ENCODE assay signal across 12 mouse cellular contexts in the genomic region with DNA sequence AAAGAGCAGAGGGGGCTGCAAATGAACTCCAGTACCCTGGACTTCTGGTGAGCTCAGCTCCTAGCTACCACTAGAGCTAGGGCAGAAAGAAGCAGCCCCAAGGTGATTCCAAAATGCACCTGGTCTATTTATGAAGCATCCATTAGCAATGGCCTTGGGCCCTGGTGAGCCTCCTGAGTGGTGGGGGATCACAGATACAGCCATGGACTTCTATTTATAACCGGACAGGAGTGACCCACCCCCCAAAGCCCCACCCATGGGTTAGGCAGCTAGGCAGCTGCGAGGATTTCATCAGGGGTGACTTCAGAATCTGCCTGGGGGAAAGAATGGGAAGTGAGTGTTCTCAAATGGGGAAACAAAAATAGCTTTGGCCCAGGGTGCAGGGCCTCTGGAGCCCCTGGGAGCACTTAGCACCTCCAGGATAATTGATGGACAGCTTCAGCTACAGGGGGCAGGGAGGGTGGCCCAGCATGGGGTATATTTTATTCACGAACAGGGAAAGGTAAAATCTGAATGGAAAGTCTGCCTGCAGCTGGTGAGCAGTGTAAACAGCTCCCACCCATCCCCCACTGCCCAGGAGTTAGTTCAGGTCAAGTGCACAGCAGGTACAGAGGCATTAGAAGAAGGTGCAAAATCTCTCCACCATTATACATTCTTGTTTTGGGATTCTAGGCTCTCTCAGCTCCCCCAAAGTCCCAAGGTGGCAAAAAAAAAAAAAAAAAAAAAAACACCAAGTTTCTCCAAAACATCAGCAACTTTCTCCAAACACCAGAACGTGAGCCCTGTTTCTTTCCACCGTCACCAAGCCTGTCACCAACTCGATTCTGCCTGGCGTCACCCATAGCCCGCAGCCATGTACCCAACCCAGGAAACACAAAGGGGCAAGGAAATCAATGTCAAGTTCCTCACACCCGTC.
A peak's percentile ranks its signal among the peaks of the same experiment; 100 is the strongest.
DNase-seq lines count a peak whose midpoint lies in the region; ATAC-seq lines count a peak whose summit lies in the region.
"Had no signal": no experiment of that assay in that cellular context is flagged by ENCODE, and none has a peak within 500 bp of the region (broad histone marks: within the 10 kb centered on the region; RNA-seq: fewer than 3 reads in every experiment).

No protein-coding gene starts in this region.

- no peaks in the 10 kb centered on the region for H3K36me3 ChIP-seq in hindbrain, embryonic 13.5 days
- no peaks in the 10 kb centered on the region for H3K36me3 ChIP-seq in hindbrain, embryonic 16.5 days (ENCODE audit: control insufficient read depth, insufficient read depth, low read length)
- no peaks in the 10 kb centered on the region for H3K36me3 ChIP-seq in kidney, embryonic 15.5 days
- H3K36me3 ChIP-seq in neural tube, embryonic 15.5 days: no peaks in the 10 kb centered on the region
- H3K36me3 ChIP-seq in forebrain, embryonic 16.5 days (ENCODE audit: control insufficient read depth, insufficient read depth): no peaks in the 10 kb centered on the region
- H3K36me3 ChIP-seq: embryonic facial prominence, embryonic 15.5 days had no signal

- WGBS in hindbrain, embryonic 13.5 days: 48% methylated on average over 9 of the region's 9 CpGs
- WGBS in hindbrain, embryonic 16.5 days: 51% methylated on average over 9 of the region's 9 CpGs
- 50% methylated on average over 9 of the region's 9 CpGs for WGBS in kidney, embryonic 15.5 days
- 49% methylated on average over 9 of the region's 9 CpGs for WGBS in neural tube, embryonic 15.5 days
- 58% methylated on average over 9 of the region's 9 CpGs for WGBS in forebrain, embryonic 16.5 days

- H3K4me1 ChIP-seq in hindbrain, embryonic 13.5 days (replicated peaks): peaks cover 42% of the 10 kb centered on the region
- peaks cover 22% of the 10 kb centered on the region for H3K4me1 ChIP-seq in hindbrain, embryonic 16.5 days (ENCODE audit: control insufficient read depth, insufficient read depth, low read depth, low read length)
- peaks cover 55% of the 10 kb centered on the region for H3K4me1 ChIP-seq in kidney, embryonic 15.5 days
- H3K4me1 ChIP-seq in neural tube, embryonic 15.5 days: peaks cover 52% of the 10 kb centered on the region
- peaks cover 16% of the 10 kb centered on the region for H3K4me1 ChIP-seq in forebrain, embryonic 16.5 days (replicated peaks; ENCODE audit: control insufficient read depth, insufficient read depth, low read length)

- no peak for ATAC-seq in hindbrain, embryonic 13.5 days (ENCODE audit: low FRiP score)
- ATAC-seq in hindbrain, embryonic 16.5 days: no peak
- peak; percentile 13 for ATAC-seq in common myeloid progenitor, adult 5-6 weeks (replicated peaks; ENCODE audit: low read depth, poor library complexity, severe bottlenecking)
- ATAC-seq in kidney, embryonic 15.5 days (replicated peaks; ENCODE audit: low FRiP score): peak; percentile 20
- no peak for ATAC-seq in neural tube, embryonic 15.5 days (ENCODE audit: low FRiP score)
- no peak for ATAC-seq in forebrain, embryonic 16.5 days

- H3K9ac ChIP-seq in hindbrain, embryonic 13.5 days: no peak overlapping the region
- no peak overlapping the region for H3K9ac ChIP-seq in hindbrain, embryonic 16.5 days (ENCODE audit: low read depth, low read length)
- H3K9ac ChIP-seq in kidney, embryonic 15.5 days: no peak overlapping the region
- no peak overlapping the region for H3K9ac ChIP-seq in neural tube, embryonic 15.5 days (replicated peaks)
- H3K9ac ChIP-seq in forebrain, embryonic 16.5 days (replicated peaks; ENCODE audit: low read depth, low read length): no peak overlapping the region
- H3K9ac ChIP-seq: embryonic facial prominence, embryonic 15.5 days had no signal

- no peak for DNase-seq in adrenal gland, postnatal 4 days (ENCODE audit: low spot score in 2 of 2)
- DNase-seq in layer of hippocampus, adult 9-10 months (ENCODE audit: low spot score): no peak
- DNase-seq: adrenal gland, postnatal 10 days; cerebellum, adult 11-12 months; right cerebral cortex, postnatal 25 days had no signal

- no peak overlapping the region for H3K4me2 ChIP-seq in hindbrain, embryonic 13.5 days
- H3K4me2 ChIP-seq in hindbrain, embryonic 16.5 days (ENCODE audit: low read length): no peak overlapping the region
- H3K4me2 ChIP-seq in kidney, embryonic 15.5 days: peak overlapping the region; percentile 87
- H3K4me2 ChIP-seq in neural tube, embryonic 15.5 days: peak overlapping the region; percentile 98
- H3K4me2 ChIP-seq in forebrain, embryonic 16.5 days (ENCODE audit: low read length): no peak overlapping the region

- peak overlapping the region; percentile 30; the same call in 1 of the 2 replicates for H3K27ac ChIP-seq in hindbrain, embryonic 13.5 days
- no peak overlapping the region for H3K27ac ChIP-seq in hindbrain, embryonic 16.5 days (ENCODE audit: low read depth, low read length)
- H3K27ac ChIP-seq in kidney, embryonic 15.5 days: peak overlapping the region; percentile 89
- 0 out of 2 replicates have a peak overlapping the region, but pooled peaks have one; percentile 10 for H3K27ac ChIP-seq in neural tube, embryonic 15.5 days (replicated peaks)
- no peak overlapping the region for H3K27ac ChIP-seq in forebrain, embryonic 16.5 days (ENCODE audit: low read length)
- H3K27ac ChIP-seq: embryonic facial prominence, embryonic 15.5 days had no signal

- H3K4me3 ChIP-seq in hindbrain, embryonic 13.5 days: no peak overlapping the region
- H3K4me3 ChIP-seq in hindbrain, embryonic 16.5 days (ENCODE audit: low read length): no peak overlapping the region
- peak overlapping the region; percentile 58; the same call in 1 of the 2 replicates for H3K4me3 ChIP-seq in kidney, embryonic 15.5 days (replicated peaks)
- no peak overlapping the region for H3K4me3 ChIP-seq in neural tube, embryonic 15.5 days (replicated peaks)
- H3K4me3 ChIP-seq in forebrain, embryonic 16.5 days (replicated peaks; ENCODE audit: low read length): no peak overlapping the region

- no peaks in the 10 kb centered on the region for H3K9me3 ChIP-seq in hindbrain, embryonic 13.5 days
- H3K9me3 ChIP-seq in hindbrain, embryonic 16.5 days (ENCODE audit: control insufficient read depth, low read length): no peaks in the 10 kb centered on the region
- H3K9me3 ChIP-seq in kidney, embryonic 15.5 days (replicated peaks): no peaks in the 10 kb centered on the region
- H3K9me3 ChIP-seq in neural tube, embryonic 15.5 days (replicated peaks): no peaks in the 10 kb centered on the region
- no peaks in the 10 kb centered on the region for H3K9me3 ChIP-seq in forebrain, embryonic 16.5 days (ENCODE audit: control insufficient read depth, low read length)
- H3K9me3 ChIP-seq: embryonic facial prominence, embryonic 15.5 days had no signal

- peaks cover 49% of the 10 kb centered on the region for H3K27me3 ChIP-seq in hindbrain, embryonic 13.5 days
- peaks cover 6% of the 10 kb centered on the region; the same call in 1 of the 2 replicates for H3K27me3 ChIP-seq in hindbrain, embryonic 16.5 days (replicated peaks; ENCODE audit: control insufficient read depth, insufficient read depth, low read length)
- peaks cover 51% of the 10 kb centered on the region for H3K27me3 ChIP-seq in kidney, embryonic 15.5 days
- peaks cover 7% of the 10 kb centered on the region; the same call in 1 of the 2 replicates for H3K27me3 ChIP-seq in neural tube, embryonic 15.5 days (replicated peaks)
- peaks cover 8% of the 10 kb centered on the region for H3K27me3 ChIP-seq in forebrain, embryonic 16.5 days (replicated peaks; ENCODE audit: control insufficient read depth, insufficient read depth, low read length)

Comparison
In these comparisons a context has a peak if more than half of its experiments do, and no peak if none do; other contexts are left out.
1. H3K27ac ChIP-seq: peak in hindbrain, embryonic 13.5 days (single experiment), kidney, embryonic 15.5 days (single experiment) and neural tube, embryonic 15.5 days (single experiment); none in hindbrain, embryonic 16.5 days (single experiment) and forebrain, embryonic 16.5 days (single experiment).
2. ATAC-seq: peak in common myeloid progenitor, adult 5-6 weeks (single experiment) and kidney, embryonic 15.5 days (single experiment); none in hindbrain, embryonic 13.5 days (single experiment), hindbrain, embryonic 16.5 days (single experiment), neural tube, embryonic 15.5 days (single experiment) and forebrain, embryonic 16.5 days (single experiment).
3. H3K4me2 ChIP-seq: peak in kidney, embryonic 15.5 days (single experiment) and neural tube, embryonic 15.5 days (single experiment); none in hindbrain, embryonic 13.5 days (single experiment), hindbrain, embryonic 16.5 days (single experiment) and forebrain, embryonic 16.5 days (single experiment).